Mouse (Mus musculus) limb, embryonic 15.5 days (tissue): ENCODE results near the gene Cpeb3. TPM values are rescaled to one million over a fixed set of nuclear protein-coding genes. Genes with fewer than 3 reads are reported as not detected.

Experiments used
- ATAC-seq: fragments of 200-750 bp; cut with Nextera tagmentation; 2 replicates; pipeline ENCODE4 v1.8.0; 2017; ENCODE audit warnings: low read depth, moderate TSS enrichment; ENCODE audit not compliant: insufficient number of reproducible peaks, low FRiP score, low TSS enrichment
- H3K27ac ChIP-seq: fragments of 300-500 bp; sonication (generic); 2 replicates; pipeline ENCODE4 v1.5.1; 2015; ENCODE audit warnings: moderate library complexity, mild to moderate bottlenecking, inconsistent platforms
- H3K27me3 ChIP-seq: fragments of 300-500 bp; sonication (generic); 2 replicates; pipeline ENCODE4 v1.6.1; 2015; ENCODE audit warnings: inconsistent platforms
- H3K36me3 ChIP-seq: fragments of 300-500 bp; sonication (generic); 2 replicates; pipeline ENCODE4 v1.6.1; 2015; ENCODE audit warnings: inconsistent platforms
- H3K4me1 ChIP-seq: fragments of 300-500 bp; sonication (generic); 2 replicates; pipeline ENCODE4 v1.6.1; 2015; ENCODE audit warnings: inconsistent platforms
- H3K4me2 ChIP-seq: fragments of 300-500 bp; sonication (generic); 2 replicates; pipeline ENCODE4 v1.6.1; 2015; ENCODE audit warnings: mild to moderate bottlenecking, inconsistent platforms
- H3K4me3 ChIP-seq: fragments of 300-500 bp; sonication (generic); 2 replicates; pipeline ENCODE4 v1.5.1; 2015; ENCODE audit warnings: mild to moderate bottlenecking, inconsistent platforms
- H3K9ac ChIP-seq: fragments of 300-500 bp; sonication (generic); 2 replicates; pipeline ENCODE4 v1.6.1; 2015; ENCODE audit warnings: inconsistent platforms
- H3K9me3 ChIP-seq: fragments of 300-500 bp; sonication (generic); 2 replicates; pipeline ENCODE4 v1.6.1; 2016; ENCODE audit warnings: inconsistent platforms
- WGBS: fragments of 180-500 bp; shearing (Covaris S2); methylation state at CpG from one replicate; pipeline ENCODE4 v1.1.7; 2015; 5-methylcytosine and 5-hydroxymethylcytosine counted together
- polyA plus RNA-seq: library from polyadenylated mRNA; unstranded; fragments of >200 nt; fragmentation: Nextera tagmentation; extraction: Ambion mirVana; gene quantifications from 2 replicates; pipeline ENCODE4 v1.2.1, GENCODE M21; 2015

The Cpeb3 gene
- polyA plus RNA-seq, 1 experiment from 2014 or later = 1.5 TPM

- Histone ChIP-seq H3K9me3 (no peaks in the 10 kb centered on the region), H3K4me3 (no peak overlapping the region), H3K27ac (no peak overlapping the region), H3K27me3 (no peaks in the 10 kb centered on the region), H3K36me3 (no peaks in the 10 kb centered on the region), H3K9ac (no peak overlapping the region), H3K4me2 (no peak overlapping the region), H3K4me1 (no peaks in the 10 kb centered on the region)
- ATAC-seq = no peak
- 76% methylated on average over 2 of the region's 2 CpGs for WGBS
Measured at GRCm38 (mm10) chr19:37032364-37032763, 176.0 kb downstream of the Cpeb3 start.

GRCm38 (mm10) chr19:37031446-37031845, 177.0 kb downstream of the Cpeb3 start:
- Histone ChIP-seq H3K4me1 (no peaks in the 10 kb centered on the region), H3K27ac (no peak overlapping the region), H3K9me3 (no peaks in the 10 kb centered on the region), H3K4me2 (no peak overlapping the region), H3K9ac (no peak overlapping the region), H3K27me3 (no peaks in the 10 kb centered on the region), H3K36me3 (no peaks in the 10 kb centered on the region), H3K4me3 (no peak overlapping the region)
- 89% methylated on average over 5 of the region's 5 CpGs for WGBS
- no peak for ATAC-seq

GRCm38 (mm10) chr19:37029771-37030170, 178.6 kb downstream of the Cpeb3 start:
- ATAC-seq = no peak
- H3K27ac ChIP-seq = no peak overlapping the region

GRCm38 (mm10) chr19:37026408-37026807, 182.0 kb downstream of the Cpeb3 start:
- peaks cover 10% of the 10 kb centered on the region for H3K4me1 ChIP-seq
- WGBS = 77% methylated on average over 11 of the region's 11 CpGs
- no peak overlapping the region for H3K4me3 ChIP-seq
- no peak overlapping the region for H3K4me2 ChIP-seq
- H3K27me3 ChIP-seq = no peaks in the 10 kb centered on the region
- H3K9me3 ChIP-seq = no peaks in the 10 kb centered on the region
- H3K27ac ChIP-seq = no peak overlapping the region
- ATAC-seq = no peak
- no peak overlapping the region for H3K9ac ChIP-seq
- H3K36me3 ChIP-seq = no peaks in the 10 kb centered on the region

More at GRCm38 (mm10) chr19:37029771-37030170, 178.6 kb downstream of the Cpeb3 start:
- H3K9me3 ChIP-seq = no peaks in the 10 kb centered on the region
- no peaks in the 10 kb centered on the region for H3K36me3 ChIP-seq
- no peak overlapping the region for H3K4me3 ChIP-seq
- no peak overlapping the region for H3K4me2 ChIP-seq
- peaks cover 10% of the 10 kb centered on the region for H3K4me1 ChIP-seq
- WGBS = 78% methylated on average over 6 of the region's 6 CpGs
- no peaks in the 10 kb centered on the region for H3K27me3 ChIP-seq
- no peak overlapping the region for H3K9ac ChIP-seq

GRCm38 (mm10) chr19:37025839-37026319, 182.5 kb downstream of the Cpeb3 start:
- no peaks in the 10 kb centered on the region for H3K9me3 ChIP-seq
- ATAC-seq = 0 out of 2 replicates have a peak, but pooled peaks have one; percentile 52
- 53% methylated on average over 13 of the region's 13 CpGs for WGBS

GRCm38 (mm10) chr19:37022146-37022545, 186.3 kb downstream of the Cpeb3 start:
- peaks cover 17% of the 10 kb centered on the region for H3K4me1 ChIP-seq
- no peaks in the 10 kb centered on the region for H3K36me3 ChIP-seq
- H3K9me3 ChIP-seq = no peaks in the 10 kb centered on the region
- no peak overlapping the region for H3K9ac ChIP-seq
- no peaks in the 10 kb centered on the region for H3K27me3 ChIP-seq
- no peak for ATAC-seq
- no peak overlapping the region for H3K27ac ChIP-seq
- H3K4me3 ChIP-seq = no peak overlapping the region
- 86% methylated on average over 5 of the region's 5 CpGs for WGBS
- H3K4me2 ChIP-seq = no peak overlapping the region

More at GRCm38 (mm10) chr19:37025839-37026319, 182.5 kb downstream of the Cpeb3 start:
- H3K9ac ChIP-seq = no peak overlapping the region
- no peak overlapping the region for H3K27ac ChIP-seq
- H3K27me3 ChIP-seq = no peaks in the 10 kb centered on the region
- H3K4me3 ChIP-seq = no peak overlapping the region
- no peaks in the 10 kb centered on the region for H3K36me3 ChIP-seq
- no peak overlapping the region for H3K4me2 ChIP-seq
- peaks cover 10% of the 10 kb centered on the region for H3K4me1 ChIP-seq

- WGBS = 82% methylated on average over 11 of the region's 11 CpGs
- Histone ChIP-seq H3K4me1 (peaks cover 12% of the 10 kb centered on the region), H3K4me2 (no peak overlapping the region), H3K36me3 (no peaks in the 10 kb centered on the region), H3K4me3 (no peak overlapping the region), H3K27me3 (no peaks in the 10 kb centered on the region), H3K9ac (no peak overlapping the region), H3K27ac (no peak overlapping the region), H3K9me3 (no peaks in the 10 kb centered on the region)
- no peak for ATAC-seq
Measured at GRCm38 (mm10) chr19:37020951-37021350, 187.4 kb downstream of the Cpeb3 start.

GRCm38 (mm10) chr19:37020531-37020930, 187.9 kb downstream of the Cpeb3 start:
- no peak overlapping the region for H3K4me2 ChIP-seq
- H3K9me3 ChIP-seq = no peaks in the 10 kb centered on the region
- no peak overlapping the region for H3K27ac ChIP-seq
- H3K4me1 ChIP-seq = peaks cover 9% of the 10 kb centered on the region
- no peak overlapping the region for H3K4me3 ChIP-seq
- no peaks in the 10 kb centered on the region for H3K27me3 ChIP-seq
- ATAC-seq = no peak
- H3K9ac ChIP-seq = no peak overlapping the region
- H3K36me3 ChIP-seq = no peaks in the 10 kb centered on the region
- WGBS = 59% methylated on average over 5 of the region's 5 CpGs

GRCm38 (mm10) chr19:37018931-37019330, 189.5 kb downstream of the Cpeb3 start:
- H3K36me3 ChIP-seq = peaks cover 7% of the 10 kb centered on the region
- 0 out of 2 replicates have a peak overlapping the region, but pooled peaks have one; percentile 10 for H3K9ac ChIP-seq
- no peaks in the 10 kb centered on the region for H3K9me3 ChIP-seq
- WGBS = 45% methylated on average over 5 of the region's 5 CpGs
- no peak for ATAC-seq
- peak overlapping the region; percentile 46 for H3K4me3 ChIP-seq
- peak overlapping the region; percentile 57 for H3K4me2 ChIP-seq
- H3K27ac ChIP-seq = no peak overlapping the region
- peaks cover 7% of the 10 kb centered on the region for H3K4me1 ChIP-seq
- no peaks in the 10 kb centered on the region for H3K27me3 ChIP-seq

GRCm38 (mm10) chr19:37018411-37018810, 190.0 kb downstream of the Cpeb3 start:
- Histone ChIP-seq H3K27ac (no peak overlapping the region), H3K9ac (0 out of 2 replicates have a peak overlapping the region, but pooled peaks have one; percentile 10), H3K4me1 (peaks cover 7% of the 10 kb centered on the region), H3K27me3 (no peaks in the 10 kb centered on the region), H3K4me3 (peak overlapping the region; percentile 46), H3K4me2 (peak overlapping the region; percentile 57), H3K9me3 (no peaks in the 10 kb centered on the region), H3K36me3 (peaks cover 12% of the 10 kb centered on the region)
- peak; percentile 88 for ATAC-seq
- WGBS = 5% methylated on average over 26 of the region's 26 CpGs

GRCm38 (mm10) chr19:37016890-37017289, 191.5 kb downstream of the Cpeb3 start:
- peaks cover 24% of the 10 kb centered on the region for H3K36me3 ChIP-seq
- WGBS = 94% methylated on average over 6 of the region's 6 CpGs

GRCm38 (mm10) chr19:37014173-37014939, 194.0 kb downstream of the Cpeb3 start:
- ATAC-seq = no peak
- peaks cover 48% of the 10 kb centered on the region for H3K36me3 ChIP-seq

More at GRCm38 (mm10) chr19:37016890-37017289, 191.5 kb downstream of the Cpeb3 start:
- H3K9me3 ChIP-seq = no peaks in the 10 kb centered on the region
- no peaks in the 10 kb centered on the region for H3K27me3 ChIP-seq
- ATAC-seq = no peak
- no peak overlapping the region for H3K27ac ChIP-seq
- no peak overlapping the region for H3K9ac ChIP-seq
- no peak overlapping the region for H3K4me2 ChIP-seq
- H3K4me1 ChIP-seq = peaks cover 7% of the 10 kb centered on the region
- H3K4me3 ChIP-seq = no peak overlapping the region

More at GRCm38 (mm10) chr19:37014173-37014939, 194.0 kb downstream of the Cpeb3 start:
- Histone ChIP-seq H3K9ac (no peak overlapping the region), H3K4me1 (peaks cover 7% of the 10 kb centered on the region), H3K4me2 (no peak overlapping the region), H3K4me3 (no peak overlapping the region), H3K27ac (no peak overlapping the region), H3K27me3 (no peaks in the 10 kb centered on the region), H3K9me3 (no peaks in the 10 kb centered on the region)
- WGBS = 76% methylated on average over 8 of the region's 8 CpGs
